11 mouse cellular contexts compared by ENCODE assay signal in the genomic region with DNA sequence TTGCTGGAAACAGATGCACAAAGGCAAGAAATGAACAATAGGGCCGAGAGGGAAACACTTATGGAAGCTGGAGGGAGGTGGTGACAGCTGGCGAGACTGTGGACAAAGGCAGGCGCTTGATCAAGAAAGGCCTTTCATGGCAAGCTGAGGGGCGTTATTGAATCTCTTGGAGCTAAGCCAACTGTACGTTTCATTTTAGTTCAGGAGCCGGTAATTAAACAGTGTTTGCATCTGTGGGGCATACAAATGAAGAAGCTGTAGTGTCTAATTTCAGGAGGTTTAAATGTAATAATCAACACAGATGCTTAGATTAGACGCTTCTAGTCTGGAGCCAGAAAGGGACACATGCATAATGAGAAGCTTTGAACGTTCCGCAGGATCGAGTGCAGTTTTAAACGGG. TPM values are rescaled to one million over a fixed set of nuclear protein-coding genes. Genes with fewer than 3 reads are reported as not detected.
DNase-seq lines count a peak whose midpoint lies in the region; ATAC-seq lines count a peak whose summit lies in the region.
"Had no signal": no experiment of that assay in that cellular context is flagged by ENCODE, and none has a peak within 500 bp of the region (broad histone marks: within the 10 kb centered on the region; RNA-seq: fewer than 3 reads in every experiment).

No protein-coding gene starts in this region.

- H3K9me3 ChIP-seq in hindbrain, embryonic 11.5 days (ENCODE audit: control insufficient read depth, low read length): no peaks in the 10 kb centered on the region
- H3K9me3 ChIP-seq in midbrain, embryonic 16.5 days (replicated peaks; ENCODE audit: control insufficient read depth, low read length, poor library complexity, severe bottlenecking): no peaks in the 10 kb centered on the region

- H3K4me2 ChIP-seq in hindbrain, embryonic 11.5 days (replicated peaks; ENCODE audit: low read depth, low read length): 0 out of 2 replicates have a peak overlapping the region, but pooled peaks have one; percentile 3
- no peak overlapping the region for H3K4me2 ChIP-seq in midbrain, embryonic 16.5 days (ENCODE audit: low read length)

- H3K9ac ChIP-seq in hindbrain, embryonic 11.5 days (ENCODE audit: low read depth, low read length): no peak overlapping the region; the same call in 1 of the 2 replicates
- H3K9ac ChIP-seq in midbrain, embryonic 16.5 days (ENCODE audit: low read depth, low read length): no peak overlapping the region

- H3K4me1 ChIP-seq in hindbrain, embryonic 11.5 days (replicated peaks; ENCODE audit: control insufficient read depth, insufficient read depth, low read length): no peaks in the 10 kb centered on the region
- peaks cover 17% of the 10 kb centered on the region for H3K4me1 ChIP-seq in midbrain, embryonic 16.5 days (ENCODE audit: control insufficient read depth, insufficient read depth, low read length)

- ATAC-seq in cerebellum, adult (ENCODE audit: insufficient number of reproducible peaks, low FRiP score, low TSS enrichment): no peak
- ATAC-seq in hindbrain, embryonic 11.5 days (ENCODE audit: low FRiP score): peak; percentile 63
- ATAC-seq in midbrain, embryonic 16.5 days: no peak

- H3K27ac ChIP-seq in hindbrain, embryonic 11.5 days (ENCODE audit: low read depth, low read length): peak overlapping the region; percentile 88
- peak overlapping the region; percentile 75 for H3K27ac ChIP-seq in midbrain, embryonic 16.5 days (ENCODE audit: low read length)

- H3K36me3 ChIP-seq in hindbrain, embryonic 11.5 days (ENCODE audit: control insufficient read depth, insufficient read depth, low read length): 0 out of 2 replicates have a peak, but pooled peaks cover 4% of the 10 kb centered on the region
- peaks cover 10% of the 10 kb centered on the region for H3K36me3 ChIP-seq in midbrain, embryonic 16.5 days (ENCODE audit: control insufficient read depth, insufficient read depth, low read length)

- DNase-seq in cerebellum, adult 9-10 months: peak; percentile 34
- peak; percentile 46 for DNase-seq in embryo, embryonic 11 days
- DNase-seq in hindbrain, embryonic 11.5 days (ENCODE audit: low spot score): peak; percentile 70
- DNase-seq in spleen, postnatal 36 days (ENCODE audit: low spot score in 2 of 2): no peak
- no peak for DNase-seq in heart, adult 8-10 months (ENCODE audit: low spot score)
- DNase-seq in lung, postnatal 36 days: no peak
- DNase-seq: adrenal gland, adult 2 months; kidney, adult 18-20 months; liver had no signal

- no peaks in the 10 kb centered on the region for H3K27me3 ChIP-seq in hindbrain, embryonic 11.5 days (ENCODE audit: control insufficient read depth, insufficient read depth, low read length)
- H3K27me3 ChIP-seq in midbrain, embryonic 16.5 days (ENCODE audit: control insufficient read depth, insufficient read depth, low read depth, low read length): no peaks in the 10 kb centered on the region

- WGBS in hindbrain, embryonic 11.5 days: 47% methylated on average over 11 of the region's 11 CpGs
- 16% methylated on average over 11 of the region's 11 CpGs for WGBS in midbrain, embryonic 16.5 days

- H3K4me3 ChIP-seq in hindbrain, embryonic 11.5 days (ENCODE audit: low read depth, low read length): no peak overlapping the region
- no peak overlapping the region for H3K4me3 ChIP-seq in midbrain, embryonic 16.5 days (ENCODE audit: low read depth, low read length)

RNA-seq across cellular contexts. Expression of gene Rtraf, which starts 1.9 kb away (rescaled TPM):
- polyA plus RNA-seq in hindbrain, embryonic 11.5 days (2014; fragmentation: Nextera tagmentation; extraction: Ambion mirVana): 268 and 277 TPM in 2 replicates
- 138 and 143 TPM in 2 replicates for polyA plus RNA-seq in midbrain, embryonic 16.5 days (2015; fragmentation: Nextera tagmentation; extraction: Ambion mirVana)
- total RNA-seq in heart, adult 8-10 months (2022): 10 to 100 TPM; 61.4 to 74.2 (median 69.8) TPM

Comparison
In these comparisons a context has a peak if more than half of its experiments do, and no peak if none do; other contexts are left out.
1. DNase-seq: peak in cerebellum, adult 9-10 months (single experiment), embryo, embryonic 11 days (single experiment) and hindbrain, embryonic 11.5 days (single experiment); none in spleen, postnatal 36 days (0 of 2), heart, adult 8-10 months (single experiment) and lung, postnatal 36 days (single experiment).